Mouse (Mus musculus): ENCODE measurements at regions not wholly inside any gene's neighbourhood (a gene's known extent, or its start where the extent isn't known, plus 50 kb on each side); places are given as distances from the start of the nearest gene placed in this dataset.

DNA sequence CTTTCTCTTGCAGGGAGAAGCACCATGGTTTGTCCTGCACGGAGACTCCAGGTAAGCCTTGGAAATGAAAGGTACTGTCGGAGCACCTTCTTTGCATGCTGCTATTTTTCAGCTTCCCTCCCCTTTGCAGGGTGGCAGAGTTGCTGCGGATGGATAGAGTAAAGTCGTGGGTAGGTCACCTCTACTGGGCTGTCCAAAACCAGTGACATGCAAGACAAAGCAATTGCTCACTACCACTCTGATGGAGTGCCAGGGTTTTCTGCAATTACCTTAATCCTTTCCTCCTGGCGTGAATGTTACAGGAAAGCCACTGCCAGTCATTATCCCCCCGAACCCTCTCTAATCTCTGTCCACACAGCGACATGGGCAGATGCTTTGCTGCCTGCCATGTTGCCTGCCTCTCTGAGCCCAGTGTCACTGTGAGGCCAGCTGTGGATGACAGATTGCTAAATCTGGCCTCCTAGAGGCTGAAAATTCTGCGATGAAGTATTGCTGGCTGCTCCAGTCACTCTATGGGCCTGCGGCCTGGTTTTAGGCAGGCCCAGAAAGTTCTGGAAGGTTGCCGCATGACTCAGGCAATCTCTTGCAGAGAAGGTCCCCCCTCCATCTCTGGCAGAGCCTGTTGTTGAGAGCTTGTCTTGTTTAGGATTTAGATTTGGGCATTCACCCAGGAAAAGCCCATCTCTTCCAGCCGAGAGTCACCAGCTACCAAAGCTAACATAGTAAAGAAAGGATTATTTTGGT lies 54.1 kb upstream of the Sod3 start:
- DNase-seq = no peak

DNA sequence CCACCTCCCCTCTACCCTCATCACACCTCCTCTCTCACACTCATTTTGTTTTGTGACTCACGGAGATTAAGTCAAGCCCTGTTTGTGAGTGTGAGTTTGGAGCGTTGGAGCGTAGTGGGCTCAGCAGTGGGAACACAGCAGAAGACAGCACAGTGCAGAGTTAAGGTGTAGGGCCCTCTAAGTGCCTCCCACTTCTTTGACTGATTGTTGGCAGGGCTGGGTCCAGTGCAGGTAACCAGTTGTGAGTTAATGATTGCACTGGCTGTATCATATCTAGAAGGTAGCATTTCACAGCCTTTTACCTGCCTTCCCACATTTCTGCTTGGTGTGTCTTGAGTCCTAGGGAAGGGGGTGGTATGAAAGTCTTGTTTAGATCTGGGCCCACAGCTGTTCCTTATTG lies 67.3 kb upstream of the Sod3 start:
- DNase-seq = no peak

- no peak for DNase-seq
Measured at GRCm38 (mm10) chr5:52294466-52294865, 69.1 kb upstream of the Sod3 start.

GRCm38 (mm10) chr5:52288319-52288718 lies 75.3 kb upstream of the Sod3 start:
- no peak for DNase-seq

DNA sequence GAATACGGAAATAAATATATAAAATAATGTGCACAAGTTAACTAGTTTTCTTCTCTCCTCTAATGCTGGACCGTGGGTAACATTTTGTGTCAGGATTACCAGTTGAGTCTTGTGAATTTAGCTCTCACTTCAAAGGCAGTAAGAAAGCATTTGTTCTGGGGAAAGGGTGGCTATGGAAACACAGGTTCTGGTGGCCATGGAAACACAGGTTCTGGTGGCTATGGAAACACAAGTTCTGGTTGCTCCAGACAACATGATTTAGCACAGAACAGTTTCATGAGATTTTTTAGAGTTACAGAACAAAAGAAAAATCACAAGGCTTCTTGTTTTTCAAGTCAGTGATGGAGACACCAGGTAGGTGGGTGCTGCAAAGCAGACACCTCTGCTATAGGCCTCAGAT lies 82.7 kb upstream of the Sod3 start:
- DNase-seq = no peak

DNA sequence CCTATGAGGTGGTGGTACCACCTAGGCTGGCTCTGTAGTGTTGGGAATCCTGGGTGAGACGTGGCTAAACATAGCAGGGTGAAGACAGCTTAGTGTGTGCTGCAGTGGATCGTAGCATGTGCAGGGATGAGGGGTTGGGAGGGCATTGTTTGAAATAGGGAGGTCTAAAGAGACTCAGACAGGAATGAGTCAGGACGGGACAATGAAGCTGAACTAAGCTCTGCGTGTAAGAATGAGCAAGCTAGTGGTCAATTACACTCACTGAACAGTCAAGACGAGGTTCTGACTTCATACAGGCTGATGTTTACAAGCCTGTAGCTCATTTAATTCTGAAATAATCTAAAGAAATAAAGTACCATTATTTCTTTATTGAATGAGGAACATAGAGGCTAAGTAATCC lies 85.5 kb upstream of the Sod3 start:
- no peak for DNase-seq

- no peak for DNase-seq
Measured at GRCm38 (mm10) chr5:52263214-52263613, 72.9 kb upstream of the Dhx15 start.

GRCm38 (mm10) chr5:52258075-52258474 lies 67.8 kb upstream of the Dhx15 start:
- no peak for DNase-seq

GRCm38 (mm10) chr5:52254602-52255071 lies 64.3 kb upstream of the Dhx15 start:
- no peak for DNase-seq

GRCm38 (mm10) chr5:52249804-52250203 lies 59.5 kb upstream of the Dhx15 start:
- DNase-seq = no peak

DNA sequence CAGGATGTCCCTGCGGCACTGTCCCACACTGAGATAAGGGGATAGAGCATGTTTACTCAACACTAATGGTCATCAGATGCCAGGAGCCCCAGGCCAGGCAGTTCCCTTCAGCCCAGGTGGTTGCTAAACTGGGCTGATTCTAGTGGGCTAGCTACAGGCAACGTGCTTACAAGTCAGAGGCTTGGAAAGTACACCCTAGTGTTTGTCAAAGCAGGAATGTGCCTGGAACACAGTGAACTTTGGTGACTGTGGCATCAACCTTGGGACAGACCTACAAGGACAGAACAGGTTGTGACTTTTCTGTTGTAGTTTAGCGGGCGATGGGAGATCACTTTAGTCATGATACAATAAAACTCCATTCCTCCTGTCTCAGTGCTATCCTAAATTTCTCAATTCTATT lies 53.6 kb upstream of the Dhx15 start:
- DNase-seq = no peak

GRCm38 (mm10) chr5:52242414-52242813 lies 52.1 kb upstream of the Dhx15 start:
- DNase-seq = no peak

DNA sequence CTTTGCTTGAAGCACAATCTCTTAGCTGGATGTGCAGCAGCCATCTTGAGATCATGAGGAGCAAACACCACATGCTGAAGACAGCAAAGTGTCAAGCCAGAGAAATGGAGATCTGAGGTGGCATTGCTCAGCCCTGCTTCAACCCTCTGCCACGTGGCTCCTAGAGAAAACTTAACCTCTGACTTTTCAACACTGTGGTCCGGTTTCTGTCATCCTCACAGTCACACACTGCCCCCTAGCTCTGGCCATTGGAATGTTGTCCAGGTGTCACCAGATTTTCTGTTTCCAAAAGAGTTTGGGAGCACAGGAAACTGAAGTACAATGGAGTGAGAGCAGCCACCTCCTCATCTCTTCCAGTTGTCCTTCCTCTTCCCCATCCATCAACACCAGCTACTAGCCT lies 50.2 kb upstream of the Dhx15 start:
- DNase-seq = peak; percentile 5
